Mouse (Mus musculus) brain, adult 2 months (tissue): ENCODE results near the gene Cmip.
A peak's percentile ranks its signal among the peaks of the same experiment; 100 is the strongest.

Source experiments
- DNase-seq: peaks from one replicate; pipeline ENCODE4 v3.0.0; 2011; ENCODE audit warnings: low read depth, low spot score

The Cmip gene

DNA sequence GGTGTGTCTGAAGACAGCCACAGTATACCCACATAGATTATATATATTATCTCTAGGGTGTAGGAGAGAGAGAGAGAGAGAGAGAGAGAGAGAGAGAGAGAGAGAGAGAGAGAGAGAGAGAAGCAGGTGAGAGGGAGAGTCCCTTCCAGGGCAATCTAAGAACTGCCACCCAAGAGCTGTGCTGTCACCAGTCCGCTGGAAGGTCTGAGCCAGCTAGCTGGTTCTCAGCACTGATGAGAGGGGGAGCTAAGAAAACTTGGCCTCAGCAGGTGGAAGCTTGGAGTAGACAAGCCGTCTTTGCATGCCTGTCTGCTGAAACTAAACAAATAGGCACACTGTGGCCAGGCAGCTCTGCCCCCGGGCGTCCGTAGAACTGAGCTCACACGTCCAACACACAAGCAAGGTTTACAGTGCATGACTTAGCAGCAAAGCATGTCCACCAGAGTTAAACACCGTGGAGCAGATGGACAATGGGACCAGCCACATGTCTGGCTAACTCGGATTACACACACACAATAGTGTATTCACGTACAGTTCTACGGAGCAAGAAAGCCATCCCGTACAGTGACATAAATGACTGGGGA lies 205.9 kb downstream of the Cmip start:
- DNase-seq: peak; percentile 24

DNA sequence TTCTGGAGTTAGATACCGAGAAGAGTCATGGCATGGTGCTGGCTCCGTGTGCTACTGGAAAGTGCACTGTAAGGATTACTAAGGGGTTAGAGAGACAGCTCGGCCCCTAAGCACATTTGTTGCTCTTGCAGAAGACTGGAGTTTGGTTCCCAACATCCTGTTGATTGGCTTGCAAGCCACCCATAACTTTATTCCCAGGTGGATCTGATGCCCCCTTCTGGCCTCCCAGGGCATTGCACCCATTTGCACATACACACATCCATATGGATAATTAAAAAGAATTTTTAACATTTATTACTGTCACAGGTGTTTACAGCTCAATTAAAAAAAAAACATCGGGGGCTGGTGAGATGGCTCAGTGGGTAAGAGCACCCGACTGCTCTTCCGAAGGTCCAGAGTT lies 207.7 kb downstream of the Cmip start:
- DNase-seq: no peak

DNA sequence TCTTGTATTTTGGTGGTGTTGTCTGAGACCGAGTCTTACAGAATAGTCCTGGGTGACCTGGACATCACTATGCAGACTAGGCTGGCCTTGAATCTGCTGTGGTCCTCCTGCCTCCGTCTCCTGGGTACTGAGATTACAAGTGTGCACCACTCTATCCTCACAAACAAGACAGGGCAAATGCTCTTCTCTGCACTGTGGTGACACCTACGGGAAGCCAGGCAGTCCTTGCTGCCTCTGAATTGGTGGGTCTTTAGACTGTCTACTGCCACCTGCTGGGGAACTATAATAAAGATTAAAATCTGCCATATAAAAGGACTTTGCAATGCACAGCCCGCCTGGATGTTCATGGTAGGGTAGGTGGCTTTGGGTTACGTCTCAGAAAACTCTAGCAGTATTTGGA lies 208.4 kb downstream of the Cmip start:
- peak; percentile 93 for DNase-seq

DNA sequence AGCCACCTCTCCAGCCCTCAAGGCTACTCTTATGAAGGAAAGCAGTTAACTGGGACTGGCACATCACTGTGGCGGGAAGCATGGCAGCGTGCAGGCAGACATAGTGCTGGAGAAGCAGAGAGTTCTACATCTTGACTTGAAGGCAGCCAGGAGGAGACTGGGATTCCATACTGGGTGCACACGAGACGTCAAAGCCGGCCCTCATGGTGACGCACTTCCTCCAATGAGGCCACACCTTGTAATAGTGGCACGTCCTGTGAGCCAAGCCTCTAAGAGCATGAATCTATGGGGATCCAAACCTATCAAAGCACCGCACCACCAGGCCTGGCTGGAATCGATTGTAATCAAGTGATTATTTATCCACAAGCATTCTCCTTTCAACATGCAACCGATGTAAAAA lies 210.6 kb downstream of the Cmip start:
- no peak for DNase-seq

DNA sequence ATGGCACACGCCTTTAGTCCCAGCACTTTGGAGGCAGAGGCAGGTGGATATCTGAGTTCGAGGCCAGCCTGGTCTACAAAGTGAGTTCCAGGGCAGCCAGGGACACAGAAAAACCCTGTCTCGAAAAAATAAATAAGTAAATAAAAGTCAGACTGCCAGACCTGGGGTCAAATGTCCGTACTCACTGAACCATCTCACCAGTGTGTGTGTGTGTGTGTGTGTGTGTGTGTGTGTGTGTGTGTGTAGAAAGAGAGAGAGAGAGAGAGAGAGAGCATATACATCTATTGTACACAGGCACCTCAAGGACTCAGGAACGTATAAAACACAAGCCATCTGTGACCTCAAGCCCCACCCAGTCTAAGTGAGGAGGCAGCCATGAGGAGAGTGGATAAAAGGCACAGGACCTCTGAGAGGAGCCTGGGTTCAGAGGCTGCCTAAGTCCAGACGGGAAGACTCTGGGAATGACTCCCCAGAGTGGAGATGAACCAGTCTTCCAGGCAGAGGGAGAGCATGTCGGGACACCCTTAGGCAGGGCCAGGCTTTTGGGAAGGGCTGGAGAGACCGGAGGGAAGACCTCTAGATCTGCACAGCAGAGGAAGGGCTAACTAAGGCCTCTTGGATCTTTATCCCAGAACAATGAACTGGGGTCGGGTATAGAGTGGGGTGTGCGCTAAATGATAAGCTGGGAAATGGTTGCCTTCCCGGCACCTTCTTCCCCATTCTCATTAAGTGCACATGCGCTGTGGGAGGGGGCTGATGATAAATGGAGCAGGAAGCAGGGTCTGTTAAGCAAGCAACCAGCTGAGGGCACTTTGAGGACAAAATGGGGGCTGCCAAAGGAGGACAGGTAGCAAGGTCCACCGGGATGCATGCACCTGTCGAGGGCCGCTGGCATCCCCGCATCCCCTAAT lies 212.8 kb downstream of the Cmip start:
- DNase-seq: no peak

DNA sequence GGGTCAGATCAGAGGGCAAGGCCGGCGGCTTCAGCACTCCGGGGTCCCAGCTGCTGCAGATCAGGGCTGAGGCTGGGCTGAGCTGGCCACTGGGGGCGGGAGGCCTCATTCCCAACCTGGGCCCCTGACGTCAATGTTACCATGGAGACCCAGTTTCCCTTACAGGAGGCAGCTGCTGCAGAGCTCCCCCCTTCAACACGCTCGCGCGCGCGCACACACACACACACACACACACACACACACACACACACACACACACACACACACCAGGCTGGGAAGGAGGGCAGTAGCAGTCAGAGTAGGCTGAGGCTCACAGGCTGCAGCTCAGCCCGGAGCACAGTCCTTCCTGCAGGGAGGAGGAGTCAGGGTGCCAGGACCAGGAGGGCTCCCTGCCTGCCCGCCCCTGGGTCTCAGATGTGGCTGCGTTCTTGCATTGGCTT lies 213.5 kb downstream of the Cmip start:
- peak; percentile 96 for DNase-seq

DNA sequence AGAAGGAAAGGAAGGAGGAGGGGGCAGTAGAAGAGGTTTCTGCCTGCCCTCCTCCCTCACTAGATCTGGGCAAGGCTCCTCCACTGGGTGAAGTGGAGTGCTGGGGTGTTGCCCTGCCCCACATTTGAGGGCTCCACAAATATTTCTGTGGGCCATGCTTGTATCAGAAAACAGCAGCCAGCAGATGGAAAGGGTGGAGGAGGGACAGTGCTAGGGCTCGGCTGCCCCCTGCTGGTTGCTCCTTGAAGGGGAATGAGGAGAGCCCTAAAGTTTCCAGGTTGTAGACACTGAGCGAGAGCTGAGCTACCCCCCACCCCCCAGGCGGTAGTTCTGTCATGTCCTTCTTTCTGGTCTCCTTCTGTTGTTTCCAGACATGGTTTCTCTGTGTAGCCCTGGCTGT lies 214.3 kb downstream of the Cmip start:
- DNase-seq: peak; percentile 79

DNA sequence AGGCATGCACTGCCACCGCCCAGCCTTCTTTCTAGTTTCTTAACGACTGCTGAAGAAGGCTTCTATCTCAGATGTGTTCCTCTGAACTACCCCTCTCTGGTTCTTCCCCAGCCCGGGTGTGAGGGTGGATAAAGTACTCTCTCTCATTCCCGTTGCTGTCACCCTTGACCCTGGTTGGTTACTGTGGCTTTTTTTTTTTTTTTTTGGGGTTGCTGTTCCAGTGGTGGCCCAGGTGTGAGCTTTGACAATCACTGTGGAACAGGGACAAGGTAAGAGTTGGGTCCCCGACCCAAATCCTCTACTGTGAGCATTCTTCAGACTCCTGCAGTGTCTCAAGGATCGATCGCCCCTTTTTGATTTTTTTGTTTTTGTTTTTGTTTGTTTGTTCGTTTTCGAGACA lies 214.8 kb downstream of the Cmip start:
- DNase-seq: no peak

DNA sequence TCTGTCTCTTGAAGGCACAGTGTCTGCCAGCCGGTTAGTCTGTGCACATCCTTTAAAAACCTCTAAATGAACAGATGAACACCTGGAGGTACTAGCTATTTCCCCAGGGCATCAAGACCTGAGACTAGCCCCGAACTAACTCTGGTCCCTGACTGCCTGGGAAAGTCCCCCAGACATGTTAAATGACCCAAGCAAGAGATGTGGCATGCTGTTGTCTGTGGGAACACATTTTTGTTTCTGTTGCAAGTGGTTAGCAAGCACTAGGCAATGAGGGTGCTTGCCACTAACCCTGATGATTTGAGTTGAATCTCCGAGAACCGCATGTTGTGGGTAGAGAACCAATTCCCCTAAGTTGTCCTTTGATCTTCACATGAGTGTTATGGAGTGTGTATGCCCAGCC lies 215.5 kb downstream of the Cmip start:
- DNase-seq: no peak

DNA sequence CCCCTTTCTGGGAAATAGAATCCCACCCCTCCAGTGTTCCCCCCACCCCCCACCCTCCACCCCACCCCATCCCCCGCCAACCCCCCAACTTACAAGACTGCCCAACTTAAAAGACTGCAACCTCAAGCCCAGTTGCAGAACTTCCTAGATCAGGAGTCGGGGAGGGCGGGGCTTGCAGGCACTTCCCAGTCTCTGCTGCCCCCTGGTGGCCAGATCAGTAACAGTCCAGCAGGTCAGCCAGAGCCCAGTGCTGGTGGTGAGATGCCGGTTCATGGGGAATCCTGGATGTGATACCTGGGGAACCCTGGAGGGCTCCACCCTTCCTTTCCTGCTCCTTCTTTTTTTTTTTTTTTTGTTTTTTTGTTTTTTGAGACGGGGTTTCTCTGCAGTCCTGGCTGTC lies 218.1 kb downstream of the Cmip start:
- DNase-seq: peak; percentile 91

DNA sequence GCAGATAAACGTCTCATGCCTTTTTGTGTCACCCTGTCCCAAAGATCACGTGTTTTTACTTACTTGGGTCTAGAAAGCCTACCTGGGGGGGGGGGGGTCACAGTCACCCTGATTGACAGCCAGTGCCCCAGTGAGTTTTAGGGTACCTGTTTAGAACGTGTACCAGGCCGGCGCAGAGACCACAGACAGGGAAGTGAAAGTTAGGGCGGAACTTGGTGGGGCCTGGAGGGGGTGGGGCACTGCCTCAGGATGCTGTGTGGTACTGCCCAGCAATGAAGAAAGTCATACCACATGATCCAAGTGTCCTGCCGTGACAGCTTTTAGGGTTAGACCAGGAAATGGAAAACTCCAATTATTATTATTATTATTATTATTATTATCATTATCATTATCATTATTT lies 219.0 kb downstream of the Cmip start:
- no peak for DNase-seq

DNA sequence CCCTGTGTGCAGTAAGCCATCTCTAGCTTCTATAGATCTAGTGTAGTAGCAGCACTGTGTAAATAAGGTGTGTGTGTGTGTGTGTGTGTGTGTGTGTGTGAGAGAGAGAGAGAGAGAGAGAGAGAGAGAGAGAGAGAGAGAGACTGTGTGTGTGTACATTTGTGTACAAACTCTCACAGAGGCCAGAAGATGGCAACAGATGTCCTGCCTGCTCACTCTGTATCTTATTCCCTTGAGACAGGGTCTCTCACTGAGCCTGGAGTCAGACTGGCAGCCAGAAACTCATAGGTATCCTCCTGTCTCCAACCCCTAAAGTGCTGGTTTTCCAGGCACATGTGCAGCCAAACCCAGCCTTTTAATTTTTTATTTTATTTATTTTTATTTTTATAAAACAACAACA lies 221.2 kb downstream of the Cmip start:
- DNase-seq: no peak

DNA sequence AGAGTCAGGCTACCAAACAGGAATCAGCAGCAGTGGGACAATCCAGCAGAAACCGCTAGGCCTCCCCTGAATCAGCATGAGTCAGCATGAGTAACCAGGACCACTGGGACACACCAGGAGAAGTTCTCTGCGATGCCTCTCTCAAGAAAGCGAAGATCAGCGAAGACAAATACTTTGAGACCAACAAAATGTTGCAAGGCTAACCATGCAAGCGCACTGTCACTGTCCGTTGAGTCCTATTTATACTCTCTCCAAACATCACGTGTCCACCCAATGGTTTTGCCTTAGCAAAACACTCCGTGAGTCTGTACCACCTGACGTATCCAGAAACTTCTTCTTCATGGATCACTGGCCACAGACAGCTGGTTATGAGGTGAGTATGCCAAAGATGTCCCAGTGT lies 223.1 kb downstream of the Cmip start:
- DNase-seq: no peak

DNA sequence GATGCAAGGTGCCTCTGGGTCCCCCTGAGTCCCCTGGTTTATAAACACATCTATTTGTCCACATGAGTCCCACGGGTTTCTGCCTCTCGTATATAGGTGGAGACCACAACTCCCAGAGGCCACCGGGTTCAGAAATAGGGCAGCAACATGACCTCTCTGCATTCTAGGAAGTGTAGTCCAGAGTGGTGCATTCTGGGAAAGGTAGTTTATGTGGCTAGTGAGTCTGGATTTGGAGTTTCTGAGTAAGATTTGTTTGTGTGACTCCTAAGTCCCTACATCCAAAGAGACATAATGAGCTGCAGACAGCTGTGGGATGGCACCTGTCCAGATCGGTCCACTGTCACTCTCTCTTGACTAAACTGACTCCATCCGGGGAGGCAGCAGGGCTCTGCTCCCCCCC lies 223.7 kb downstream of the Cmip start:
- peak; percentile 32 for DNase-seq

DNA sequence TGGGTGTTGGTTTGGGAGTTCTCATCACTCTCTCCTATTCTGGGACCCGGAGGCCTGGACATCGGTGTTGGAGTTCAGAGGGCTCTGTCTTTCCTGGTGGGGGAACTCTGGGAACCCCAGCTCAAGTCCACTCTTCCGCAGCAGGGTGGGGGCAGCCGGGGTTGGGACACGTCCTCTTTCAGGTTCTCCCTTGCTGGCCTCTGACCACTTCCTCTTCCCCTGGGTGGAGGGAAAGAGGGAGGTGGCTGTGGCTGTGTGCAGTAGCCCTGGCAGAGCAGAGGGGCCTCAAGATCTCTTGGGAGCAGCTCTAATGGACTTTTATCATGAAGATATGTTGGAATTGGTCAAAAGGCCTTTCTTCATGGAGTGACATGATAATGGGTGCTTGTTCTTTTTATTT lies 225.0 kb downstream of the Cmip start:
- DNase-seq: no peak

DNA sequence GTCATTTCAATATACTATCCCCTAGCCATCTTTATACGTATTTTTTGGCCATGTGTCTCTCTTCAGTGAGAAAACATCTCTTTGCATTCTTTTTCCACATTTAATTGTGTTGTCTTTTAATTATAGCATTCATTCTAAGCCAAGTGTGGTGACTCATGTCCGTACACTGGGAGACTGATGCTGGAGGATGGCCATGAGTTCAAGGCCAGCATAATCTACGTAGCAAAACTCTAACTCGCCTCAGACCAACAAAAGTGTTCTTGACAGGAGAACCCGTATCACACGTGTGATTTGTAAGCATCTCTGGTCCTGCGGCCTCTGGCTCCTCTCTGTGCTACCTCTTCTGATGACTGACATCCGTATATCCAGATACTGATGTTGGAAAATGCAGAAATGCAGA lies 227.9 kb downstream of the Cmip start:
- DNase-seq: no peak

DNA sequence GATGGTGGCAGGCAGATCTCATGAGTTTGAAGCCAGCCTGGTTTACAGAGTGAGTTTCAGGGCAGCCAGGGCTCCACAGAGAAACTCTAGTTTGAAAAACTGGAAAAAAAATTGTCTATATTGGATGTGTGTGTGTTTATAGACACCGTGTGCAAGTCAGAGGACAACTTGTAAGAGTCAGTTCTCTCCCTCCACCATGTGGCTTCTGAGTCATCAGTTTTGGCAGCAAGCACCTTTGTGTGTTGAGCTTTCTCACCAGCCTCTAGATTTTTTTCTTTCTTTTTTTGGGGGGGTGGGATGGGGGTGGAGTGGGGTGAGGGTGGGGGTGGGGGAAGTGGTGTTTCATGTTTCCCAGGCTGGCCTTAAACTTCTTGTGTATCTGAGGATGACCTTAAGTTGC lies 228.5 kb downstream of the Cmip start:
- DNase-seq: peak; percentile 67

DNA sequence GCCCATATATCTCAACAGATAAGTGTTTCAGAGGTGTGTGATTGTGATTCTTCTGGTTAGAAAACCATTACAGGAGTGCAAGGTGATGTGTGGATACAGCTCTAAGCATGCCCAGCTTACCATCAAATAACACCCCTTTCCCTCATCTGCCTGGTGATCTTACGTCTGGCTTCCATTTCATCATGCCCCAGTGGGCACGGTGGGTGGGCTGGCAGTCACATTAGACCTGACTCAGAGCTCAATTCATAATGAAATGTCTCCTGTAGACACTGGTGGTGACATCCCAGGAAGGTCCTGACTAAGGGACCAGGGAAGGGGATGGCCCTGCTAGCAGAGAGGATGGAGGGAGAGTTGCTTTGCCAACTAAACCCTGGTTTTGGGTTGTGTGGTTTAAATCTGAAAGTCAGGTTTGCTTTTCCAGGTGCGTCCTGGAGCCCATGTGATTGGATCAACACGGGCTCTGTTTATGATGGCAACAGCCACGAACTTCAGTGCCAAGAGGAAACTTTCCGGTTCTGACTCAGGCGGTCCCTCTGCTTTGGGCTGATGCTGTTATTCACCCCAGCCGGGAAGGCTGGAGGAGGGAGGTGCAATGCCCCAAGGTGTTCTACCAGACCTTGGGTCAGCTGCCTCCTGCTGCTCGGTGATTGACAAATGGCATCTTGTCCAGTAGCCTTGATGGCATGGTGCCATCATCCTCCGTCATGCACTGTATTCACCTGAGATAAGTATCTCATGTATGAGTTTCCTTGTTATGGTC lies 231.6 kb downstream of the Cmip start:
- no peak for DNase-seq

DNA sequence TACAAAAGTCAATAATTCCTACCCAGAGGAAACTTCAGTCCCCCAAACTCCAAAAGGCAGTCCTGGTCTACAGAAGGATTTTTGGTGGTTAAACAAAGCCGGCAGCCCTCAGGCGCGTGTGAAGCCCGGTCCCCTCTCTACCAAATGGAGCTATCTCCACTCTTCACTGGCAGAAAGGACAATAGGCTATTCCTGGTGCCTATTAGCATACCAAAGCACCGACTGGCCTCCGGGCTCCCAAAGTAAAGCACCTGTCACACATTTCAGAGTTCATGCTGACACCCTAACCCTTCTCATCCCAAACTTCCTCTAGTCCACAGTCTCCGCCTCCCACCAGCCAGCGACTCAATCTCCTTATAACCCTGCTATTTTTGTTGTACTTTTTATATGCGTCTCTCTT lies 236.7 kb downstream of the Cmip start:
- no peak for DNase-seq

DNA sequence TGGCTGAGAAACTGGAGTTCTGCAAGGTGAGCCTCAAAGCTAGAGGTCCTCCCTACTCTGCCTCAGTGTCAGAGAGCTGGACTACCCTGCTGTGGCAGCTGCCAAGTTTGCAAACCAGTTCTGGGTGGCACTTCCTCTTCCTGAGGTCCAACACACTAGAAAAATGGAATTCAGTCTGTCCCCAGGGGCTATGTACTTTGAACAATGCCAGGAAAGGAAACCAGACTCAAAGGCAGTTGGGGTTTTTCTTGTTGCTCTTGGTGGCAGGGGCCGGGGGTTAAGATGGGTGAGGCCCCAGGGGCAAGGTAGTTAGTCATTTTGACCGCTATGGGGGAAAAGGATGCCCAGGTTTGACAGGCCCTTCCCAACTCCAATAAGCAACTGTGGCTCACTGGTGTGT lies 238.0 kb downstream of the Cmip start:
- no peak for DNase-seq

DNA sequence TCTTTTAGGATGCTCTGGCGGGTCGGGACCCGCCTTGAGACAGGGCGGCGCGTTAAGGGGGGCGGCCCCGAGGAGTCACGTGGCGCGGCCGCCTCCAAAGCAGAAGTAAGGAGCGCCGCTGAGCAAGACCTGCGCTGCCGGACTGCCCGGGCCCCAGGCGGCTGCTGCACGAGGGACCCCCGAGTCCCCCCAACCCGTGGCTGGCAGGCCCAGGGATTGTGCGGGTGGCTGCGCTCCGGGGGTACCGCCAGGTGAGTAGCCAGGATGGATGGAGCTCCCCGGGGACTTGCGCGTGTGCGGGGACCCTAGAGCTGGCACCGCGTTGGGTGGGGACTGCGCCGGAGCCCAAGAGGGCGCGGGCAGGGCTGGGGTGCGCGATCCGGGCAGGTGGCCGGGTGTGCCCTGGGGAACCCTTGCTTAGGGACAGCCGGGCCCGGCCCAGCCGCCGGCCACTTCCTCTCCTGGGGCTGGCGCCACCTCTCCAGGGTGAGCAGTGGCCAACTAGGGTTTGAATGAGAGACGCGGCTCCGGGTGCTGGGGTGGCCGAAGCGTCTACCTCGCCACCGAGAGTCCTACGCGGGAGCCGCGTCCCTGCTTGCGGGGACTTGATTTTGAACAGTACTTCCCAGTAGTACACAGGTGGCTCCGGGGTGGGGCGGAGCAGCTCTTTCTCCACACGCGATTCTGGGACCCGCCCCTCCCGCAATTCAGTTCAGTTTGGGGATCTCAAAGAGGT lies 241.5 kb downstream of the Cmip start, which contains the start of gene Plcg2:
Gene Plcg2 (plus strand): TSS at position 113 of the 736 bp plus-strand sequence.
- DNase-seq: peak; percentile 10
